ENCODE assay signal across 19 mouse cellular contexts in the genomic region with DNA sequence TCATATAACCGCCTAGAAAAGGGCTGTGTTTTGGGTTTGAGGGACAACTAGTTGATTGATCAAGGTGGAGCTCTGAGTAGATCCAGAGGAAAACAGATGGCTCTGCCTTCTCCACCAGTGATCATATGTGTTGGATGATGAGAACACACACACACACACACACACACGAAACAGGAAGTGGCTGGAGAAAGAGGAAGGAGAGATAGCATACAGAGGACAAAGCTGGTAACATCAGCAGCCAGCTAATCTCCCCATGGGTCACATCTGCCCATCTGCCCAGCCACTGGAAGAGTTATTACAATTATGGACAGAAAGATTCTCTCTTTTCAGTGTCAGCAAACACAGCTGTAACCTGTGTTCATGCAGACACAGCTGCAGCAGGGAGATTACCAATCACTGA.
A peak's percentile ranks its signal among the peaks of the same experiment; 100 is the strongest.
DNase-seq lines count a peak whose midpoint lies in the region; ATAC-seq and TF ChIP-seq lines count a peak whose summit lies in the region.
"Had no signal": no experiment of that assay in that cellular context is flagged by ENCODE, and none has a peak within 500 bp of the region (broad histone marks: within the 10 kb centered on the region; RNA-seq: fewer than 3 reads in every experiment).

No protein-coding gene starts in this region.

- no peak for DNase-seq in hindbrain, embryonic 14.5 days (ENCODE audit: low spot score)
- no peak for DNase-seq in neural tube, embryonic 10.5 days (ENCODE audit: extremely low spot score, low spot score)
- no peak for DNase-seq in adrenal gland, adult 18-20 months (ENCODE audit: low spot score in 2 of 2)
- DNase-seq in stomach, postnatal 0 days (ENCODE audit: low spot score) = no peak
- DNase-seq: adrenal gland, adult 2 months; B cell, adult 2 months; cerebellum, adult 11 months; cerebellum, postnatal 14 days; embryo, embryonic 11 days; forebrain, postnatal 0 days; kidney, adult 8-10 months; kidney, postnatal 25 days; lung, postnatal 10 days had no signal

- WGBS in hindbrain, embryonic 14.5 days = 70% methylated on average over 2 of the region's 2 CpGs
- WGBS in hindbrain, embryonic 16.5 days = 86% methylated on average over 2 of the region's 2 CpGs
- whole genome bisulfite sequencing in neural tube, embryonic 13.5 days = 57% methylated on average over 2 of the region's 2 CpGs
- 63% methylated on average over 2 of the region's 2 CpGs for WGBS in limb, embryonic 13.5 days
- 50% methylated on average over 2 of the region's 2 CpGs for WGBS in stomach, postnatal 0 days
- 73% methylated on average over 2 of the region's 2 CpGs for whole genome bisulfite sequencing in forebrain, embryonic 13.5 days

- no peaks in the 10 kb centered on the region for H3K36me3 ChIP-seq in hindbrain, embryonic 14.5 days (replicated peaks; ENCODE audit: control insufficient read depth, insufficient read depth)
- H3K36me3 ChIP-seq in hindbrain, embryonic 16.5 days (ENCODE audit: control insufficient read depth, insufficient read depth, low read length) = no peaks in the 10 kb centered on the region
- no peaks in the 10 kb centered on the region for H3K36me3 ChIP-seq in neural tube, embryonic 13.5 days
- no peaks in the 10 kb centered on the region for H3K36me3 ChIP-seq in limb, embryonic 13.5 days
- H3K36me3 ChIP-seq in stomach, postnatal 0 days (ENCODE audit: control insufficient read depth, insufficient read depth, low read length) = no peaks in the 10 kb centered on the region
- H3K36me3 ChIP-seq in forebrain, embryonic 13.5 days (ENCODE audit: poor library complexity, severe bottlenecking) = no peaks in the 10 kb centered on the region

- TF ChIP-seq CTCF in stomach, postnatal 0 days (IDR thresholded peaks at IDR 0.05; ENCODE audit: low read depth) = no peak

- H3K9me3 ChIP-seq in hindbrain, embryonic 14.5 days (ENCODE audit: control insufficient read depth, low read length) = no peaks in the 10 kb centered on the region
- no peaks in the 10 kb centered on the region for H3K9me3 ChIP-seq in hindbrain, embryonic 16.5 days (ENCODE audit: control insufficient read depth, low read length)
- H3K9me3 ChIP-seq in neural tube, embryonic 13.5 days = no peaks in the 10 kb centered on the region
- no peaks in the 10 kb centered on the region for H3K9me3 ChIP-seq in limb, embryonic 13.5 days
- no peaks in the 10 kb centered on the region for H3K9me3 ChIP-seq in stomach, postnatal 0 days (ENCODE audit: control insufficient read depth, low read length)
- no peaks in the 10 kb centered on the region for H3K9me3 ChIP-seq in forebrain, embryonic 13.5 days (replicated peaks)
- H3K9me3 ChIP-seq: heart, embryonic 13.5 days had no signal

- H3K4me2 ChIP-seq in hindbrain, embryonic 14.5 days (replicated peaks) = no peak overlapping the region
- no peak overlapping the region for H3K4me2 ChIP-seq in hindbrain, embryonic 16.5 days (ENCODE audit: low read length)
- no peak overlapping the region for H3K4me2 ChIP-seq in neural tube, embryonic 13.5 days
- no peak overlapping the region for H3K4me2 ChIP-seq in limb, embryonic 13.5 days (replicated peaks)
- no peak overlapping the region for H3K4me2 ChIP-seq in stomach, postnatal 0 days (replicated peaks; ENCODE audit: low read depth)
- no peak overlapping the region for H3K4me2 ChIP-seq in forebrain, embryonic 13.5 days
- H3K4me2 ChIP-seq: heart, embryonic 13.5 days had no signal

- TF ChIP-seq EP300 in stomach, postnatal 0 days (optimal IDR thresholded peaks at IDR 0.05) = no peak

- H3K27ac ChIP-seq in hindbrain, embryonic 14.5 days = peak overlapping the region; percentile 56
- no peak overlapping the region for H3K27ac ChIP-seq in hindbrain, embryonic 16.5 days (ENCODE audit: low read depth, low read length)
- H3K27ac ChIP-seq in neural tube, embryonic 13.5 days (replicated peaks) = peak overlapping the region; percentile 11
- peak overlapping the region; percentile 8; the same call in 1 of the 2 replicates for H3K27ac ChIP-seq in limb, embryonic 13.5 days
- no peak overlapping the region for H3K27ac ChIP-seq in stomach, postnatal 0 days (replicated peaks)
- H3K27ac ChIP-seq in forebrain, embryonic 13.5 days = no peak overlapping the region
- H3K27ac ChIP-seq: heart, embryonic 13.5 days had no signal

- peaks cover 14% of the 10 kb centered on the region for H3K4me1 ChIP-seq in hindbrain, embryonic 14.5 days (replicated peaks; ENCODE audit: control insufficient read depth, insufficient read depth, low read length)
- peaks cover 1% of the 10 kb centered on the region for H3K4me1 ChIP-seq in hindbrain, embryonic 16.5 days (ENCODE audit: control insufficient read depth, insufficient read depth, low read depth, low read length)
- peaks cover 33% of the 10 kb centered on the region for H3K4me1 ChIP-seq in neural tube, embryonic 13.5 days (replicated peaks)
- H3K4me1 ChIP-seq in limb, embryonic 13.5 days = peaks cover 44% of the 10 kb centered on the region
- no peaks in the 10 kb centered on the region for H3K4me1 ChIP-seq in stomach, postnatal 0 days (replicated peaks; ENCODE audit: control insufficient read depth, insufficient read depth)
- peaks cover 5% of the 10 kb centered on the region for H3K4me1 ChIP-seq in forebrain, embryonic 13.5 days
- H3K4me1 ChIP-seq: megakaryocyte, embryonic 14.5 days had no signal

- no peak for ATAC-seq in hindbrain, embryonic 14.5 days (ENCODE audit: low FRiP score)
- no peak for ATAC-seq in hindbrain, embryonic 16.5 days
- ATAC-seq in neural tube, embryonic 13.5 days (ENCODE audit: low read depth) = no peak
- ATAC-seq in limb, embryonic 13.5 days (ENCODE audit: low FRiP score, low read depth) = no peak
- ATAC-seq in stomach, postnatal 0 days (ENCODE audit: low FRiP score, low TSS enrichment) = no peak
- no peak for ATAC-seq in forebrain, embryonic 13.5 days
- ATAC-seq: forebrain, postnatal 0 days had no signal

- no peak overlapping the region for H3K4me3 ChIP-seq in hindbrain, embryonic 14.5 days (replicated peaks; ENCODE audit: low read length)
- H3K4me3 ChIP-seq in hindbrain, embryonic 16.5 days (ENCODE audit: low read length) = no peak overlapping the region
- no peak overlapping the region for H3K4me3 ChIP-seq in neural tube, embryonic 13.5 days
- no peak overlapping the region for H3K4me3 ChIP-seq in limb, embryonic 13.5 days
- no peak overlapping the region for H3K4me3 ChIP-seq in stomach, postnatal 0 days (ENCODE audit: low read depth, low read length)
- H3K4me3 ChIP-seq in forebrain, embryonic 13.5 days = no peak overlapping the region
- H3K4me3 ChIP-seq: heart, embryonic 13.5 days; megakaryocyte, embryonic 14.5 days had no signal

- no peaks in the 10 kb centered on the region for H3K27me3 ChIP-seq in hindbrain, embryonic 14.5 days (ENCODE audit: control insufficient read depth, insufficient read depth, low read length)
- no peaks in the 10 kb centered on the region for H3K27me3 ChIP-seq in hindbrain, embryonic 16.5 days (replicated peaks; ENCODE audit: control insufficient read depth, insufficient read depth, low read length)
- no peaks in the 10 kb centered on the region for H3K27me3 ChIP-seq in neural tube, embryonic 13.5 days
- no peaks in the 10 kb centered on the region for H3K27me3 ChIP-seq in limb, embryonic 13.5 days
- H3K27me3 ChIP-seq in stomach, postnatal 0 days (ENCODE audit: control insufficient read depth, insufficient read depth, low read length) = no peaks in the 10 kb centered on the region
- H3K27me3 ChIP-seq in forebrain, embryonic 13.5 days = peaks cover 20% of the 10 kb centered on the region; the same call in 1 of the 2 replicates
- H3K27me3 ChIP-seq: heart, embryonic 13.5 days; megakaryocyte, embryonic 14.5 days had no signal

- H3K9ac ChIP-seq in hindbrain, embryonic 14.5 days = no peak overlapping the region
- no peak overlapping the region for H3K9ac ChIP-seq in hindbrain, embryonic 16.5 days (ENCODE audit: low read depth, low read length)
- H3K9ac ChIP-seq in neural tube, embryonic 13.5 days = no peak overlapping the region
- H3K9ac ChIP-seq in limb, embryonic 13.5 days = no peak overlapping the region
- H3K9ac ChIP-seq in stomach, postnatal 0 days (ENCODE audit: low read length) = no peak overlapping the region
- no peak overlapping the region for H3K9ac ChIP-seq in forebrain, embryonic 13.5 days
- H3K9ac ChIP-seq: forebrain, postnatal 0 days; heart, embryonic 13.5 days had no signal

Comparison
In these comparisons a context has a peak if more than half of its experiments do, and no peak if none do; other contexts are left out.
1. H3K27ac ChIP-seq: peak in hindbrain, embryonic 14.5 days (single experiment), neural tube, embryonic 13.5 days (single experiment) and limb, embryonic 13.5 days (single experiment); none in hindbrain, embryonic 16.5 days (single experiment), stomach, postnatal 0 days (single experiment) and forebrain, embryonic 13.5 days (single experiment).